Mouse (Mus musculus): ENCODE data around the gene Lrrc14b.

The Lrrc14b gene

GRCm38 (mm10) chr13:74317170-74317849 lies 46.5 kb downstream of the Lrrc14b start, which contains the start of gene Pdcd6:
Gene Pdcd6 (minus strand): TSS chr13:74317580.
- ChIA-PET CTCF (interaction anchor here (0.7 to 2.4 kb wide), 11 partner anchors 14 to 814 kb away, joined by 4 to 13 read pairs (median 7); partner anchors contain the start of gene Ahrr (in 1 of the 4)), POLR2A (interaction anchor here (0.6 to 4.6 kb wide), 65 partner anchors 9 to 549 kb away, joined by 3 to 32 read pairs (median 5); partner anchors contain the start of genes Brd9 (in 3 of the 4), Exoc3 (in 3 of the 4), Tppp (in 3 of the 4) and Trip13 (in 3 of the 4))

- ChIA-PET CTCF (interaction anchor here in 3 of 4 experiments (0.6 to 2.4 kb wide), 11 partner anchors 14 to 814 kb away, joined by 4 to 13 read pairs (median 7); partner anchors contain the start of gene Ahrr (in 1 of the 3)), POLR2A (interaction anchor here (0.6 to 4.6 kb wide), 63 partner anchors 9 to 537 kb away, joined by 3 to 32 read pairs (median 5); partner anchors contain the start of genes Brd9 (in 3 of the 4), Exoc3 (in 3 of the 4), Tppp (in 3 of the 4) and Trip13 (in 3 of the 4))
These were observed 47.0 kb downstream of the Lrrc14b start for GRCm38 (mm10) chr13:74316789-74317169.

- ChIA-PET CTCF (interaction anchor here in 3 of 4 experiments (0.6 to 2.4 kb wide), 11 partner anchors 13 to 814 kb away, joined by 3 to 13 read pairs (median 7); partner anchors contain the start of gene Ahrr (in 1 of the 3)), POLR2A (interaction anchor here (0.6 to 4.6 kb wide), 45 partner anchors 9 to 537 kb away, joined by 3 to 32 read pairs (median 6); partner anchors contain the start of genes Brd9 (in 3 of the 4), Trip13 (in 3 of the 4), Zfp825 (in 3 of the 4) and Ahrr (in 2 of the 4))
These were observed 47.4 kb downstream of the Lrrc14b start for GRCm38 (mm10) chr13:74316386-74316785.

- POLR2A ChIA-PET = no interaction called here
- CTCF ChIA-PET = interaction anchor here in 1 of 4 experiments (0.6 kb wide), 1 partner anchor 220 kb away, joined by 4 read pairs; no protein-coding TSS in a partner anchor
These were observed 49.2 kb downstream of the Lrrc14b start for GRCm38 (mm10) chr13:74314616-74315015.

Measured in embryonic stem cell, embryonic (primary cell).